Mouse (Mus musculus): Measurements from ENCODE around the gene Enpp4. TPM values are rescaled to one million over a fixed set of nuclear protein-coding genes. Genes with fewer than 3 reads are reported as not detected.

The Enpp4 gene
- total RNA-seq, 2 experiments from 2014 or later, result 13.2 to 14.6 TPM

Other genes with a start within 250 kb of the Enpp4 start
- gene Enpp5, start 27.0 kb downstream of the Enpp4 start, total RNA-seq (2021), result 100 to 1,000 TPM; 175 to 189 TPM
- gene Clic5, start 82.8 kb upstream of the Enpp4 start, total RNA-seq (2021), result 1 to 10 TPM; 4.0 to 4.8 TPM

Measured in left cerebral cortex, postnatal 36 days (tissue).